Mouse (Mus musculus): Measurements from ENCODE around the gene Lyg1.
"Not testable (repeated sequence)": the region's sequence is repeated elsewhere in the genome, so short reads cannot be mapped to it uniquely, and the experiment has no call there.

Lyg1 gene

GRCm38 (mm10) chr1:37957659-37958058, at the start of gene Lyg1:
TSS of gene Lyg1 (minus strand) at chr1:37957759.
- DNase-seq (ENCODE audit: low spot score): no peak

- no peak for DNase-seq (ENCODE audit: low spot score)
These were observed 49.2 kb upstream of the Lyg1 start for GRCm38 (mm10) chr1:38006741-38007140.

- DNase-seq (ENCODE audit: low spot score): no peak
These were observed 45.5 kb upstream of the Lyg1 start for GRCm38 (mm10) chr1:38003046-38003445.

- no peak for DNase-seq (ENCODE audit: low spot score)
These were observed 44.4 kb upstream of the Lyg1 start for GRCm38 (mm10) chr1:38001956-38002355.

- no peak for DNase-seq (ENCODE audit: low spot score)
These were observed 43.3 kb upstream of the Lyg1 start for GRCm38 (mm10) chr1:38000844-38001243.

GRCm38 (mm10) chr1:37999552-37999951, 42.0 kb upstream of the Lyg1 start:
- DNase-seq (ENCODE audit: low spot score): no peak

- DNase-seq (ENCODE audit: low spot score): no peak
These were observed 41.0 kb upstream of the Lyg1 start for GRCm38 (mm10) chr1:37998371-37999199.

GRCm38 (mm10) chr1:37997867-37998266, 40.3 kb upstream of the Lyg1 start, which contains the start of the genes Txndc9 and Eif5b:
TSS of gene Txndc9 (minus strand) at chr1:37997893.
TSS of gene Eif5b (plus strand) at chr1:37998010.
- peak; percentile 98 for DNase-seq (ENCODE audit: low spot score)

- DNase-seq (ENCODE audit: low spot score): peak; percentile 99
These were observed 39.4 kb upstream of the Lyg1 start for GRCm38 (mm10) chr1:37996877-37997484.

- no peak for DNase-seq (ENCODE audit: low spot score)
These were observed 38.7 kb upstream of the Lyg1 start for GRCm38 (mm10) chr1:37996226-37996625.

GRCm38 (mm10) chr1:37987856-37988255, 30.3 kb upstream of the Lyg1 start:
- no peak for DNase-seq (ENCODE audit: low spot score)

- DNase-seq (ENCODE audit: low spot score): peak; percentile 20
These were observed 28.3 kb upstream of the Lyg1 start for GRCm38 (mm10) chr1:37985764-37986323.

- DNase-seq (ENCODE audit: low spot score): no peak
These were observed 26.8 kb upstream of the Lyg1 start for GRCm38 (mm10) chr1:37984326-37984725.

- no peak for DNase-seq (ENCODE audit: low spot score)
These were observed 19.7 kb upstream of the Lyg1 start for GRCm38 (mm10) chr1:37977303-37977702.

GRCm38 (mm10) chr1:37976666-37977065, 19.1 kb upstream of the Lyg1 start:
- not testable (repeated sequence) for DNase-seq (ENCODE audit: low spot score)

GRCm38 (mm10) chr1:37971520-37971919, 14.0 kb upstream of the Lyg1 start:
- DNase-seq (ENCODE audit: low spot score): no peak

- no peak for DNase-seq (ENCODE audit: low spot score)
These were observed 11.2 kb upstream of the Lyg1 start for GRCm38 (mm10) chr1:37968746-37969145.

- no peak for DNase-seq (ENCODE audit: low spot score)
These were observed 8.0 kb upstream of the Lyg1 start for GRCm38 (mm10) chr1:37965571-37965970.

- no peak for DNase-seq (ENCODE audit: low spot score)
These were observed 1.9 kb upstream of the Lyg1 start for GRCm38 (mm10) chr1:37959486-37959885.

GRCm38 (mm10) chr1:37958516-37958915, 957 bp upstream of the Lyg1 start:
- no peak for DNase-seq (ENCODE audit: low spot score)

- DNase-seq (ENCODE audit: low spot score): no peak
These were observed 698 bp downstream of the Lyg1 start for GRCm38 (mm10) chr1:37956690-37957431.

GRCm38 (mm10) chr1:37955251-37955650, 2.3 kb downstream of the Lyg1 start:
- DNase-seq (ENCODE audit: low spot score): no peak
